Mouse (Mus musculus) lung, postnatal 0 days (tissue): ENCODE data around the gene Pmel. TPM values are rescaled to one million over a fixed set of nuclear protein-coding genes. Genes with fewer than 3 reads are reported as not detected.
"Not testable (repeated sequence)": the region's sequence is repeated elsewhere in the genome, so short reads cannot be mapped to it uniquely, and the experiment has no call there.

Source experiments
- ATAC-seq: fragments of 200-750 bp; cut with Nextera tagmentation; 2 replicates; pipeline ENCODE4 v1.8.0; 2017; ENCODE audit warnings: moderate library complexity
- DNase-seq: peaks from one replicate; pipeline ENCODE4 v3.0.0-alpha.2; 2016; ENCODE audit warnings: low spot score
- H3K27ac ChIP-seq: fragments of 300-500 bp; sonication (generic); 2 replicates; pipeline ENCODE4 v1.5.1; 2014; ENCODE audit warnings: antibody characterized with exemption, mild to moderate bottlenecking, low read length, mixed read lengths
- H3K27me3 ChIP-seq: fragments of 300-500 bp; sonication (generic); replicated peaks from 2 replicates; pipeline ENCODE4 v1.6.1; 2014; ENCODE audit warnings: low read length, mixed read lengths; ENCODE audit not compliant: insufficient read depth
- H3K36me3 ChIP-seq: fragments of 300-500 bp; sonication (generic); 2 replicates; pipeline ENCODE4 v1.6.1; 2014; ENCODE audit warnings: low read length, mixed read lengths; ENCODE audit not compliant: insufficient read depth
- H3K4me1 ChIP-seq: fragments of 300-500 bp; sonication (generic); 2 replicates; pipeline ENCODE4 v1.6.1; 2014; ENCODE audit warnings: antibody characterized with exemption, low read depth, low read length, mixed read lengths; ENCODE audit not compliant: insufficient read depth
- H3K4me2 ChIP-seq: fragments of 300-500 bp; sonication (generic); replicated peaks from 2 replicates; pipeline ENCODE4 v1.6.1; 2014; ENCODE audit warnings: low read depth, mild to moderate bottlenecking, low read length, moderate library complexity, mixed read lengths
- H3K4me3 ChIP-seq: fragments of 300-500 bp; sonication (generic); 2 replicates; pipeline ENCODE4 v1.5.1; 2014; ENCODE audit warnings: low read depth, low read length
- H3K9ac ChIP-seq: fragments of 300-500 bp; sonication (generic); replicated peaks from 2 replicates; pipeline ENCODE4 v1.6.1; 2014; ENCODE audit warnings: low read depth, mild to moderate bottlenecking
- H3K9me3 ChIP-seq: fragments of 300-500 bp; sonication (generic); 2 replicates; pipeline ENCODE4 v1.6.1; 2016; ENCODE audit warnings: low read length, mixed read lengths
- CTCF ChIP-seq: IDR thresholded peaks from 2 replicates; pipeline ENCODE4 v1.5.1; 2016; ENCODE audit warnings: antibody characterized with exemption, mild to moderate bottlenecking
- EP300 ChIP-seq: IDR thresholded peaks from 2 replicates; pipeline ENCODE4 v1.6.1; 2016; ENCODE audit warnings: antibody characterized with exemption, mild to moderate bottlenecking, control low read depth
- WGBS: fragments of 180-500 bp; shearing (Covaris S2); extraction: QIAGEN DNeasy Blood & Tissue Kit; methylation state at CpG from one replicate; pipeline ENCODE4 v1.1.7; 2014; 5-methylcytosine and 5-hydroxymethylcytosine counted together
- polyA plus RNA-seq: library from polyadenylated mRNA; unstranded; fragments of >200 nt; fragmentation: Nextera tagmentation; extraction: Ambion mirVana; gene quantifications from 2 replicates; pipeline ENCODE4 v1.2.1, GENCODE M21; 2015

Pmel gene
- polyA plus RNA-seq, 1 experiment from 2014 or later, result 1.4 TPM

DNA sequence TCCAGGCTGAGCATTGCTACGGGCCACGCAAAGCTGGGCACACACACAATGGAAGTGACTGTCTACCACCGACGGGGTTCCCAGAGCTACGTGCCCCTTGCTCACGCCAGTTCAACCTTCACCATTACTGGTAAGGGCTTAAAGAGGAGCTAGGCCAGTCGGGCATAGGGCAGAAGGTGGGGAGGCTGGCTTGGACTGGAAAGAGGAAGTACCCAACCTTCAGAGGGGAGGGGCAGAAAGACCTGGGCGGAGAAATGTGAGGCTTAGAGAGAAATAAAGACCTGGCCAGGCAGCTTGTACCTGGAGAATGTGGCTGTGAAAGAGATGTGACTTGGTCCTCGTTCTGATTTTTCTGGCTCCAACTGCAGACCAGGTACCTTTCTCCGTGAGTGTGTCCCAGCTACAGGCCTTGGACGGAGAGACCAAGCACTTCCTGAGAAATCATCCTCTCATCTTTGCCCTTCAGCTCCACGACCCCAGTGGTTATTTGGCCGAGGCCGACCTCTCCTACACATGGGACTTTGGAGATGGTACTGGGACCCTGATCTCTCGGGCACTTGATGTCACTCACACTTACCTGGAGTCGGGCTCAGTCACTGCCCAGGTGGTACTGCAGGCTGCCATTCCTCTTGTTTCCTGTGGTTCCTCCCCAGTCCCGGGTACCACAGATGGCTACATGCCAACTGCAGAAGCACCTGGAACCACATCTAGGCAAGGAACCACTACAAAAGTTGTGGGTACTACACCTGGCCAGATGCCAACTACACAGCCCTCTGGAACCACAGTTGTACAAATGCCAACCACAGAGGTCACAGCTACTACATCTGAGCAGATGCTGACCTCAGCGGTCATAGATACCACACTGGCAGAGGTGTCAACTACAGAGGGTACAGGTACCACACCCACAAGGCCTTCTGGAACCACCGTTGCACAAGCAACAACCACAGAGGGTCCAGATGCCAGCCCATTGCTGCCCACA lies 11.9 kb downstream of the Pmel start:
- WGBS, result 79% methylated on average over 19 of the region's 19 CpGs
- DNase-seq, result no peak
- 0 out of 2 replicates have a peak, but pooled peaks have one; percentile 14 for ATAC-seq

DNA sequence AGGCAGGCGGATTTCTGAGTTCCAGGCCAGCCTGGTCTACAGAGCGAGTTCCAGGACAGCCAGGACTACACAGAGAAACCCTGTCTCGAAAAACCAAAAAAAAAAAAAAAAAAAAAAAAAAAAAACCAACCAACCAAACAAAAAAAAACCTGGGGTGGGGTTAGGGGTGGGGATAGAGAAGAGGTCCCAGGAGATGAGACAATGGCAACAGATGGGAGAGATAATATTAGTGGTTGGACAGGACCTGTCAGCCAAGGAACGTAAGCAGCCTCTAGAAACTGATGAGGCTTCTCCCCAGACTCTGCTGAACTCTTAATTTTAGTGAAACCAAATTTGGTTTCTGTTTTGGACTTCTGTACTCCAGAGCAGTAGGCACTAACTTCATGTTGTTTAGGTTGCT lies 21.5 kb downstream of the Pmel start:
- not testable (repeated sequence) for DNase-seq, ATAC-seq, H3K9ac ChIP-seq, H3K4me1 ChIP-seq, H3K4me2 ChIP-seq, H3K9me3 ChIP-seq, H3K27ac ChIP-seq, H3K36me3 ChIP-seq, H3K4me3 ChIP-seq, H3K27me3 ChIP-seq
- WGBS, result 79% methylated on average over 3 of the region's 4 CpGs

More for the DNA sequence above, 11.9 kb downstream of the Pmel start:
- Histone ChIP-seq H3K27me3 (no peaks in the 10 kb centered on the region), H3K4me1 (no peaks in the 10 kb centered on the region), H3K9ac (no peak overlapping the region), H3K4me3 (no peak overlapping the region), H3K4me2 (no peak overlapping the region), H3K9me3 (no peaks in the 10 kb centered on the region), H3K27ac (no peak overlapping the region), H3K36me3 (no peaks in the 10 kb centered on the region)
- TF ChIP-seq EP300 (no peak), CTCF (no peak)

DNA sequence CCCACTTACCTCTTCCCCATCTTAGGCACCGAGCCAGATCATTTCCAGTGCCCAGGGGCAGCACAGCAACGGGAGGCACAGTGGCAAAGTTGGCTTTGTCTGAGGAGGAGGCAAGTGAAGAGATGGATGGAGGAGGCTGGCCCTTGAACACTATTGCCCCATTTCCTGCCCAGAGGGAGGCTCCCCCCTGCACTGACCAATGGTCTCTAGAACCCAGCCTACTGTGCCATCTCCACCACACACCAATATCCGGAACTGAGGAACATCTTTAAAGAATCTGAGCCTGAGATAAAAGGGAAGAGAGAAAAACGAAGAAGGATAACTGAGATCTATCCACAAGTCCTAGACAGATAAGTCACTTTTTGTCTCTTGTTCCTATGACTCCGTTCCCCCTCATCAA lies 24.1 kb downstream of the Pmel start:
- Histone ChIP-seq H3K4me1 (no peaks in the 10 kb centered on the region), H3K4me3 (no peak overlapping the region), H3K9me3 (no peaks in the 10 kb centered on the region), H3K27me3 (no peaks in the 10 kb centered on the region), H3K4me2 (no peak overlapping the region), H3K9ac (no peak overlapping the region), H3K36me3 (0 out of 2 replicates have a peak, but pooled peaks cover 3% of the 10 kb centered on the region), H3K27ac (no peak overlapping the region)
- no peak for DNase-seq
- WGBS, result 76% methylated on average over 5 of the region's 5 CpGs
- TF ChIP-seq CTCF, result no peak
- no peak for TF ChIP-seq EP300
- no peak for ATAC-seq

DNA sequence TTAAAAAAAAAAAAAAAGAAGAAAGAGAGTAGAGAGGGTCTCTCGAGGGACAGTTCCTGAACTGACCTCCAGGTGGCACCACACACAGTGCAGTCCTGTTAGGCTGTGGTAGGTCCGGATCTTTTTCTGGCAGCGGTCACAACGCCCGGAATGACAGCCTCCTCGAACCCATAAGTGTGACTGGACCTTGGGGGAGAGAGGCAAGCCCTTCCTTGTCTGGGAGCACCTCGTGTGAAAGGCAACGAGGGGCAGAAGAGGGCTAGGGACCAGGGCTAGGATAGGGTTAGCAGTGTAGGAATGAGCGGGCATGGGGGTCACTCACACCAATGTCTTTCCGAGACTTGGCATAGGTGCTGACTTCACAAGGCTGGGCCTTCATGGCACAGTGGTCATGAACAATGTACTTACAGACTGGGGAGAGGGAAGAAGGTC lies 27.0 kb downstream of the Pmel start:
- H3K4me3 ChIP-seq, result no peak overlapping the region
- 17% methylated on average over 10 of the region's 10 CpGs for WGBS
- H3K4me2 ChIP-seq, result no peak overlapping the region
- no peaks in the 10 kb centered on the region for H3K9me3 ChIP-seq
- H3K4me1 ChIP-seq, result no peaks in the 10 kb centered on the region
- no peaks in the 10 kb centered on the region for H3K27me3 ChIP-seq
- DNase-seq (peak; percentile 79), ATAC-seq (peak; percentile 75)
- H3K27ac ChIP-seq, result no peak overlapping the region
- TF ChIP-seq EP300, result no peak
- TF ChIP-seq CTCF, result peak; percentile 87
- H3K9ac ChIP-seq, result no peak overlapping the region
- H3K36me3 ChIP-seq, result 0 out of 2 replicates have a peak, but pooled peaks cover 10% of the 10 kb centered on the region

DNA sequence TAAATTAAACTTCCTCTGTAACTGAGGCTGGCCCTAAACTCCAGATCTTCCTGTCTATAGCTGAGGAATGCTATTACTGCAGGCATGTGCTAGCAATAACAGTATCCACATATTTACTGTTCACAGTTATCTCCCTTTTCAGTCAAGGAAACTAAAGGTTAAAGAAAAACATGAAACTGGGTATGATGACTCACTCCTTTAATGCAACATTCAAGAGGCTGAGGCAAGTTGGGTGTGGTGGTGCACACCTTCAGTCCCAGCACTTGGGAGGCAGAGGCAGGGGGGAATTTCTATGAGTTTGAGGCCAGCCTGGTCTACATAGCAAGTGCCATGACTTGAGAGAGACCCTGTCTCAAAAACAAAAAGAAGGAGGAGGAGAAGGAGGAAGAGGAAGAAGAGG lies 28.0 kb downstream of the Pmel start:
- H3K4me3 ChIP-seq, result no peak overlapping the region
- ATAC-seq, result no peak

GRCm38 (mm10) chr10:128737435-128737834 lies 33.4 kb downstream of the Pmel start:
- peak; percentile 35 for ATAC-seq
- peaks cover 1% of the 10 kb centered on the region; the same call in 1 of the 2 replicates for H3K4me1 ChIP-seq
- no peak overlapping the region for H3K9ac ChIP-seq
- H3K36me3 ChIP-seq, result 0 out of 2 replicates have a peak, but pooled peaks cover 10% of the 10 kb centered on the region
- H3K27ac ChIP-seq, result no peak overlapping the region
- TF ChIP-seq CTCF (no peak), EP300 (no peak)
- WGBS, result 6% methylated on average over 14 of the region's 15 CpGs
- H3K4me2 ChIP-seq, result no peak overlapping the region
- no peak for DNase-seq
- no peaks in the 10 kb centered on the region for H3K27me3 ChIP-seq
- no peaks in the 10 kb centered on the region for H3K9me3 ChIP-seq
- H3K4me3 ChIP-seq, result no peak overlapping the region

More for the DNA sequence above, 28.0 kb downstream of the Pmel start:
- no peak for DNase-seq
- no peak overlapping the region for H3K27ac ChIP-seq
- H3K9ac ChIP-seq, result no peak overlapping the region
- no peaks in the 10 kb centered on the region for H3K4me1 ChIP-seq
- no peak for TF ChIP-seq EP300
- no peak for TF ChIP-seq CTCF
- no peaks in the 10 kb centered on the region for H3K27me3 ChIP-seq
- 0 out of 2 replicates have a peak, but pooled peaks cover 10% of the 10 kb centered on the region for H3K36me3 ChIP-seq
- no peaks in the 10 kb centered on the region for H3K9me3 ChIP-seq
- no peak overlapping the region for H3K4me2 ChIP-seq
